Mouse (Mus musculus): Measurements from ENCODE around the gene Pabpc4. TPM values are rescaled to one million over a fixed set of nuclear protein-coding genes. Genes with fewer than 3 reads are reported as not detected.

The Pabpc4 gene
- total RNA-seq (2021) = 10 to 100 TPM; 45.9 to 47.6 TPM
- long read RNA-seq, experiment 1, partial matches to known transcripts = 0 of 34 reads
- long read RNA-seq, experiment 1, other reads (novel, unspliced or antisense) = 28 of 34 reads
- long read RNA-seq, experiment 2, partial matches to known transcripts = 1 of 39 reads
- long read RNA-seq, experiment 2, other reads (novel, unspliced or antisense) = 32 of 39 reads

GRCm38 (mm10) chr4:123261721-123262401 lies at the start of gene Pabpc4:
TSS of gene Pabpc4 (plus strand) at chr4:123262351.
- Histone ChIP-seq H3K27ac (no peak within 1 kb of the TSS), H3K4me3 (no peak within 1 kb of the TSS)
- no peak for DNase-seq (ENCODE audit: low spot score in 2 of 2)
- no peak for TF ChIP-seq CTCF (conservative IDR thresholded peaks at IDR 0.05)

DNA sequence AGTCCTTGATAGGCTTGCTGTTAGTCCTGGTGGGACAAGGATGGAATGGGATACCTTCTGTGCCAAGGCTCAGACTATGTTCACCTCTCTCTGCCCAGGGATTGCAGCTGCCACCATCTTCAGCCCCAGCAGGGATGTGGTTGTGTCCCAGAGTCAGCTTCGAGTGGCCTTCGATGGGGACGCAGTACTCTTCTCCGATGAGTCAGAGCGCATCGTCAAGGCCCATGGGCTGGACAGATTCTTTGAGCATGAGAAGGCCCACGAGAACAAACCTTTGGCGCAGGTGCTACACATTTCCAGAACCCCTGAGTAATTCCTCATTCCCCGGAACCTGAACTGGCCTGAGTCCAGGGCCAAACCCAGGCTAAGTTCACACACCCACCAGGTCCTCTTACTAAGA lies 48.2 kb upstream of the Pabpc4 start:
- no peak overlapping the region for H3K27ac ChIP-seq
- no peak overlapping the region for H3K4me3 ChIP-seq
- no peak for TF ChIP-seq CTCF (conservative IDR thresholded peaks at IDR 0.05)
- DNase-seq (ENCODE audit: low spot score in 2 of 2) = no peak

- no peak for DNase-seq (ENCODE audit: low spot score in 2 of 2)
- no peak for TF ChIP-seq CTCF (conservative IDR thresholded peaks at IDR 0.05)
- no peak overlapping the region for H3K27ac ChIP-seq
- H3K4me3 ChIP-seq = no peak overlapping the region
Observed at GRCm38 (mm10) chr4:123215367-123215766, 46.8 kb upstream of the Pabpc4 start.

DNA sequence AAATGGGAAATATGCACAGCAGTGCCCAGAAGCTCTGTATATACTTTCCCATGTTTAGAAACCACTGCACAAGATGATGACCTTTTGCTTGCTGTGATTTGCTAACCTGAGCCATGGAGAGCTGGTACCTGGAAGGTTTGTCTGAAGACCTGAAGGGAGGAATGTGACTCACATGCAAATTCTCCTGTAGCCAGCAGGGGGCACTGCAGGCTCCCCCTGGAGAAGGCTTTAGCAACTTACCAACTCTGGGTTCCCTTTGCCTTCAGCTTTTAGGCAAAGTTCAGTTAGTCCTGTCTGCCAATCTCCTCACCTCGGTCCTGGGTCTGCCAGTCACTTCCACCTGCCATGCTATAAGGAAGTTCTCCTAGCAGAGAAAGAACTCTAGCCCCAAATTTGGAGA lies 45.4 kb upstream of the Pabpc4 start:
- Histone ChIP-seq H3K4me3 (no peak overlapping the region), H3K27ac (no peak overlapping the region)
- peak in 1 of 2 experiments; percentile 49 for DNase-seq (ENCODE audit: low spot score in 2 of 2)
- peak; percentile 98 for TF ChIP-seq CTCF (conservative IDR thresholded peaks at IDR 0.05)

DNA sequence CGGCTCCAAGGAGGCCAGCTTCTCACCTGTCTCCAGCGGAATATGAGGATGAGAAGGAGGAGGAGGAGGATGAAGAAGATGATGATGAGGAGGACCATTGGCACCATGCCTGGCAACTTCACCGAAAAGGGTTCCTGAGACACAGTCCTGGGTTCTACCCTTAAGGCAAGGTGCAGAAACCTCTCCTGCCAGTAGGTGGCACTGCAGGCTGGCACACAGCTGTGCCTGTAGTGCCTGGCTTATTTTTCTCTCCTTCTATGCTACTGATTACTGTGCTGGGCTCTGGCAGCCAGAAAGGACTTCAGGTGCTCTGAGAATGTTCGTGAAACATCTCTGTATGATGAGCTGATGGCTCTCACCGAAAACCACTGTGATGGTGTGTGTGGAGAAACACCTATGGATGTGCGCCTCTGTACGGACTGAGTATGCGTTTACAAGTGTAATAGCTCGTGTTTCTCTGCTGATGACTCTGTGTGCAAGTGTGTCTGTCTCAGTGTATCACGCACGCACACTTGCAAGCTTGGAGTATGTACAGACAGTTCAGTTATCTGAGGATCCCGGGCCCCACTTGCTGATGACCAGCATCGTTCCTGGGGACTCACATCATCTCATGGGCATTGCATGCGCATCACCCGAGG lies 42.3 kb upstream of the Pabpc4 start:
- no peak overlapping the region for H3K4me3 ChIP-seq
- peak; percentile 97 for TF ChIP-seq CTCF (conservative IDR thresholded peaks at IDR 0.05)

GRCm38 (mm10) chr4:123220637-123221036 lies 41.5 kb upstream of the Pabpc4 start:
- no peak for DNase-seq (ENCODE audit: low spot score in 2 of 2)
- no peak overlapping the region for H3K4me3 ChIP-seq
- no peak for TF ChIP-seq CTCF (conservative IDR thresholded peaks at IDR 0.05)
- no peak overlapping the region for H3K27ac ChIP-seq

More for the DNA sequence above, 42.3 kb upstream of the Pabpc4 start:
- no peak overlapping the region for H3K27ac ChIP-seq
- DNase-seq (ENCODE audit: low spot score in 2 of 2) = peak; percentile 69 to 84

- no peak overlapping the region for H3K4me3 ChIP-seq
- peak; percentile 71 for TF ChIP-seq CTCF (conservative IDR thresholded peaks at IDR 0.05)
- H3K27ac ChIP-seq = no peak overlapping the region
- no peak for DNase-seq (ENCODE audit: low spot score in 2 of 2)
Observed at GRCm38 (mm10) chr4:123223309-123223708, 38.8 kb upstream of the Pabpc4 start.

- Histone ChIP-seq H3K27ac (no peak overlapping the region), H3K4me3 (no peak overlapping the region)
- no peak for DNase-seq (ENCODE audit: low spot score in 2 of 2)
- no peak for TF ChIP-seq CTCF (conservative IDR thresholded peaks at IDR 0.05)
Observed at GRCm38 (mm10) chr4:123225718-123226403, 36.3 kb upstream of the Pabpc4 start.

DNA sequence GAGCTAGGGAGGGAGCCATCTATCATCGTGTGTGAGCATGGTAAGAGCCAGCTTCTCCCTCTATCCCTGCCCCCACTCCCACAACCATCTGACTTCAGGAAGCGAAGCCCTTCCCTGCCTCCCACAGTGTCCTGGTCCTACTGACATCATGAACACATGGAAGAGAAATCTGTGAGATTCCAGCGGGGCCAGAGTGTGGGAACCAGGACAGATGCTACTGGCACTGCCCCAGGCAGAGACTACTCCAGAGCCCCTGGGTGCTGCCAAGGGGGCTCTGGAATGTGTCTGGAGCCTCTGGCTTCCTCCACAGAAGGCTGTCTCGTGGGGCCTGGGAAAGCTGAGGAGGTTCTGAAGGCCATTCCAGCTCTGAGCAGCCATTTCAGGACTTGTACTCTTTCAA lies 34.4 kb upstream of the Pabpc4 start:
- no peak for DNase-seq (ENCODE audit: low spot score in 2 of 2)
- no peak overlapping the region for H3K4me3 ChIP-seq
- H3K27ac ChIP-seq = peak overlapping the region; percentile 28; the same call in 1 of the 2 replicates
- TF ChIP-seq CTCF (conservative IDR thresholded peaks at IDR 0.05) = no peak

DNA sequence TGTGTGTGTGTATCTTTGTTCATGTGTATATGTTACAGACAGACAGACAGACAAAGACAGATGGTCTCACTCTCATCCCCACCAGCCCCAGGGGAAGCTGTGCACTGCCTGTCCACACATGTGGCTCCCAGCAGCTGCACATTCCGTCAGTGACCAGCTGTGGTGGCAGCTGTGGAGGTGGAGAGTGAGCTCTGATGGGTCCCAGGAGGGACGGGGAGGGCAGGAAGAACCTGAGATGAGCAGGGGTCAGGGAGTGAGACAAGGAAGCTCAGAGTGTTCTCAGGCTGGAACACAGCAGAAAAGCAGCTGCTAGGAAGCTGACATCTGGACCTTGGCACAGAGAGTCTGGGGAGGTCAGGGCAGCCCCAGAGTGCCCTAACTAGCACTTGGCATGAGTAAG lies 33.9 kb upstream of the Pabpc4 start:
- no peak for DNase-seq (ENCODE audit: low spot score in 2 of 2)
- TF ChIP-seq CTCF (conservative IDR thresholded peaks at IDR 0.05) = no peak
- Histone ChIP-seq H3K4me3 (no peak overlapping the region), H3K27ac (no peak overlapping the region)

DNA sequence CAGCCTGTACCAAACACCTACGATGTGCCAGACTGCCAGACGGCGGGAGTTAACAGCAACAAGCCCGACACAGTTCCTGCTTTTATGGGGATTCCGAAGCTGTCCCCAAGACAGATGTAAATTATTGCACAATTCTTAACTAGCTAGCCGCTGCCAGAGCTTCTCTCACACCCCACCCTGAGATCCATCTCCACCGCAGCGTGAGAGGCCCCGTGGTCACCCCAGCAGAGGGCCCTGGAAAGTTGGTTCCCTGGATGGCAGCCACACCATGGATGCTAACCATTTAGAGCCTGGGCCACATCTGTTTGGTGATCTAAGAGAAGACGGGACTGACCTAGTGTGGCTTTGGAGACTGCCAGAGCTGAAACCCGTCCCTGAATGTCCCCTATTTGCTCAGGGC lies 33.0 kb upstream of the Pabpc4 start:
- Histone ChIP-seq H3K4me3 (no peak overlapping the region), H3K27ac (no peak overlapping the region)
- no peak for TF ChIP-seq CTCF (conservative IDR thresholded peaks at IDR 0.05)
- no peak for DNase-seq (ENCODE audit: low spot score in 2 of 2)

- TF ChIP-seq CTCF (conservative IDR thresholded peaks at IDR 0.05) = no peak
- no peak for DNase-seq (ENCODE audit: low spot score in 2 of 2)
- Histone ChIP-seq H3K27ac (no peak overlapping the region), H3K4me3 (no peak overlapping the region)
Observed at GRCm38 (mm10) chr4:123232841-123233240, 29.3 kb upstream of the Pabpc4 start.

DNA sequence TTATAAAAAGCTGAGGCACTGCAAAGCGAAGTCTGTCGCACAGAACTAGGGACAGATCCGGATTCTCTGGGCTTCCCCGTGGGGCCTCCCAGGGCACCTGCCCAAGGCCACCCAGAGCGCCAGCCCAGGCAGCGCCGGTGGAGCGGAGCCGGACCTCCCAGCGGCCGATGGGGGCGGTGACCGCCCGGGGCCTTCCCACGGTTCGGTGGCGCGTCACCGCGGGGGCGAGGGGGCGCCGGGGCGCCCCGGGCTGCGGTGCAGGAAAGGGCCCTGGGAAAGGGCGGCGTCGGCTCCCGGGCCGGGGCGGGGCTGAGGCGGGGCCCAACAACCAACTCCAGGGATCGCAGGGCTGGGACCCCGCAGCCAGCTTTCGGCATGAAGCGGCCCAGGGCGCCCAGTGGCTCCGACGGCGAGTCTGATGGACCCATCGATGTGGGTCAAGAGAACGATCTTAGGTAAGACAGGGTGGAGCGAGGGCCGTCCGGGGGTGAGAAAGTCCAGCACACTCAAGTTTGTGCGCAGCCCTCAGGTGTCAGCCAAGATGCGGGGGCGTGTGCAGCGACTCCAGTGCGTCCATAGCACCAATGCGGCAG lies 28.6 kb upstream of the Pabpc4 start, which contains the start of gene Heyl:
Heyl (plus strand) TSS at position 65 of the 593 bp plus-strand sequence.
- no peak within 1 kb of the TSS for H3K27ac ChIP-seq
- H3K4me3 ChIP-seq = peak within 1 kb of the TSS; percentile 38
- DNase-seq (ENCODE audit: low spot score in 2 of 2) = no peak
- 0 out of 2 replicates have a peak, but pooled peaks have one; percentile 10 for TF ChIP-seq CTCF (conservative IDR thresholded peaks at IDR 0.05)

Measured in layer of hippocampus, adult 2 months (tissue).